Mouse (Mus musculus): ENCODE measurements at regions not wholly inside any gene's neighbourhood (a gene's known extent, or its start where the extent isn't known, plus 50 kb on each side); places are given as distances from the start of the nearest gene placed in this dataset.
"Not testable (repeated sequence)": the region's sequence is repeated elsewhere in the genome, so short reads cannot be mapped to it uniquely, and the experiment has no call there.

DNA sequence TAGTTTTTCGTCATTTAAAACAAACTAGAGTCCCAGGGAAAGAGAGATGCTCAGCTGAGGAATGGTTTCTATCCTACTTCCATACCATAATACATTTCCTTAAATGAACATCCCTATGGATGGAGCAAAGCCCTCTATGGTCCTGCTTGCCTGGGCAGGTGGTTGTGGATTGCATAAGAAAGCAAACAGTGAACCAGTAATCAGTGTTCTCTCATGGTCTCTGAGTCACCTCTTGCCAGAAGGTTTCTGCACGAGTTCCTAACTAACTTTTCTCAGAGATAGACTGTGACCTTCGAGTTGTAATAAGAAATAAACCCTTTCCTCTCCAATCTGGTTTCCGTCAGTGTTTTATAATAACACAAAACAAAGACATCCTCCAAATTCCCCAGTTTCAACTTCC is 62.9 kb upstream of the Bet1 start:
- no peak for ATAC-seq
- Histone ChIP-seq H3K4me1 (ENCODE audit: control insufficient read depth, insufficient read depth, low read depth, low read length) (no peaks in the 10 kb centered on the region), H3K9me3 (ENCODE audit: control insufficient read depth, low read length) (no peaks in the 10 kb centered on the region), H3K4me3 (ENCODE audit: low read length) (no peak overlapping the region), H3K36me3 (ENCODE audit: control insufficient read depth, insufficient read depth, low read length) (no peaks in the 10 kb centered on the region), H3K27ac (ENCODE audit: low read depth, low read length) (no peak overlapping the region), H3K4me2 (ENCODE audit: low read length) (no peak overlapping the region), H3K9ac (ENCODE audit: low read depth, low read length) (no peak overlapping the region), H3K27me3 (replicated peaks; ENCODE audit: control insufficient read depth, insufficient read depth, low read length) (no peaks in the 10 kb centered on the region)
- WGBS, result 77% methylated on average over 4 of the region's 4 CpGs

DNA sequence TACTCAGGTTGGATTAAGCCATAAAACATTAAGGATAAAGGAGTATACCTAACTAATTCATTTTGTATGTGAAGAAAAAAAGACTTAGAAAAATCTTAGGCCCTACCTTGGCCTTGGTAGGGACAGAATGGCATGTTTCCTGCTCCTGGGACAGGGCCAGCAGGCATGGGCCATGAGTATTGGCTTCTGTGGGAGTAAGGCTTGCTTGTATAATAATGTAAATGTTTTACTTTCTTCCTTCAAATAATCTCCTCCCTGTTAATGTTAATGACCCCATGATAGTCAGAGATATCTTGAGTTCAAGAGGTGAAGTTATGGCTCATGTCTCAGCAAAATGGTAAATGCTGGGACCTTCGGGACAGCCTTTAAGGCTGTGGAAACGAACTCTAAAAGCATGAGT is 71.5 kb upstream of the Bet1 start:
- H3K36me3 ChIP-seq (ENCODE audit: control insufficient read depth, insufficient read depth, low read length), result no peaks in the 10 kb centered on the region
- no peak for ATAC-seq
- H3K4me1 ChIP-seq (ENCODE audit: control insufficient read depth, insufficient read depth, low read depth, low read length), result no peaks in the 10 kb centered on the region
- no peak overlapping the region for H3K4me2 ChIP-seq (ENCODE audit: low read length)
- H3K27me3 ChIP-seq (replicated peaks; ENCODE audit: control insufficient read depth, insufficient read depth, low read length), result no peaks in the 10 kb centered on the region
- no peak overlapping the region for H3K9ac ChIP-seq (ENCODE audit: low read depth, low read length)
- 85% methylated on average over 2 of the region's 2 CpGs for WGBS
- no peaks in the 10 kb centered on the region for H3K9me3 ChIP-seq (ENCODE audit: control insufficient read depth, low read length)
- no peak overlapping the region for H3K4me3 ChIP-seq (ENCODE audit: low read length)
- no peak overlapping the region for H3K27ac ChIP-seq (ENCODE audit: low read depth, low read length)

DNA sequence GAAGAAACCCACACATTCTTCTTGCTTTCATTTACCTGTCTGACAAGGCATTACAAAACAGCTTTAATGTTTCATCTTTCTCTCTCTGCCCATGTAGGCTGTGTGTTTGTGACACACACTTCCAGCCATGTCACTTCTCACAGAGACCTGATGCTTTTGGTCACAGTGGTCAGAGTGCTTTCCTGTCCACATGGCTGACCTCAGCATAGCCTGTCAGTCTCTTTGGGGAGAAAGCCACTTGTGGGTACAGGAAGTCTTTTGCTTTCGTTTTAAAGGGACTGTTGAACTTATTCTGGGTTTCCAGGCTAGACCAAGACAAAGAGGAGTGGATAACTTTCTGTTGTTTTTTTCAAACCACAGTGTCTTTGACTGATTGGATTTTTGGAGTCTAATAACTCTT is 77.0 kb upstream of the Bet1 start:
- Histone ChIP-seq H3K27me3 (replicated peaks; ENCODE audit: control insufficient read depth, insufficient read depth, low read length) (no peaks in the 10 kb centered on the region), H3K27ac (ENCODE audit: low read depth, low read length) (no peak overlapping the region), H3K4me3 (ENCODE audit: low read length) (no peak overlapping the region), H3K4me1 (ENCODE audit: control insufficient read depth, insufficient read depth, low read depth, low read length) (no peaks in the 10 kb centered on the region), H3K9ac (ENCODE audit: low read depth, low read length) (no peak overlapping the region), H3K4me2 (ENCODE audit: low read length) (no peak overlapping the region), H3K36me3 (ENCODE audit: control insufficient read depth, insufficient read depth, low read length) (no peaks in the 10 kb centered on the region), H3K9me3 (ENCODE audit: control insufficient read depth, low read length) (no peaks in the 10 kb centered on the region)
- ATAC-seq, result no peak
- 81% methylated on average over 1 of the region's 1 CpGs for WGBS

DNA sequence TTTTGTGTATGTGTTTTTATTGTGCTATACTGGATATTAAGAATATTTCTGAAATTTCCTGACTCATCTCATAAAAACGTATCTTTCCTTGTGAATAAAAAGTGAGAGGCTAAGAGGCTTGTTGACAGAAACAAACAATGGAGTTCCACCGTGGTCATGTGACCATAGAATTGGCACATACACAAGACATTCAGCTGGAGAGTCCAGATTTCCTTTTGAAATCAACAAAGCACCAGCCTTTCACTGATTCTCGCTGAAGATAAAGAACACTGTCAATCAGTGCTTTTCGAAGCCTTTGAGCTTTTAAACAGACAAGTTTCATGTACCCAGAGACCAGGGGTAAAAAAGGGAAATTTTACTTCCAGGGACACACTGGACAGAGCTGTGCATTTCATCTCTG is 80.3 kb upstream of the Bet1 start:
- Histone ChIP-seq H3K9me3 (ENCODE audit: control insufficient read depth, low read length) (no peaks in the 10 kb centered on the region), H3K27me3 (replicated peaks; ENCODE audit: control insufficient read depth, insufficient read depth, low read length) (no peaks in the 10 kb centered on the region), H3K4me1 (ENCODE audit: control insufficient read depth, insufficient read depth, low read depth, low read length) (no peaks in the 10 kb centered on the region), H3K4me2 (ENCODE audit: low read length) (no peak overlapping the region), H3K9ac (ENCODE audit: low read depth, low read length) (no peak overlapping the region), H3K36me3 (ENCODE audit: control insufficient read depth, insufficient read depth, low read length) (no peaks in the 10 kb centered on the region), H3K27ac (ENCODE audit: low read depth, low read length) (no peak overlapping the region), H3K4me3 (ENCODE audit: low read length) (no peak overlapping the region)
- no peak for ATAC-seq
- 50% methylated on average over 4 of the region's 4 CpGs for WGBS

DNA sequence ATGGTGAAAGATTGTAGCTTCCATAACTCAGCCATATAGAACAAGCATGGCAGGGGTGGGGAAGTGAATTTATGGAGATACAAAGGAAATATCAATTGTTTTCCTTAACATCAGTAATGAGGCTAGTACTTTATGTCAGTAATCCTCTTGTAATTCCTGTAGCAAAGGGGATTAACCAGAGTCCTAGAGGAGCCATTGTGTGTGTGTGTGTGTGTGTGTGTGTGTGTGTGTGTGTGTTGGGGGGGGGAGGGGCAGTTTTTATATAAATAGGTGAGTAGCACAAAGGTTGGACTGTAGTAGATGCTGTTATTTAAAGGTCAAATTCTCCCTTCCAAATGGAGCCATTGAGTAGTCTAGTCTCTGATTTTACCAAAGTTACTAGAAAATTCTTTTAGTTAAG is 81.0 kb upstream of the Bet1 start:
- no peak overlapping the region for H3K27ac ChIP-seq (ENCODE audit: low read depth, low read length)
- H3K27me3 ChIP-seq (replicated peaks; ENCODE audit: control insufficient read depth, insufficient read depth, low read length), result no peaks in the 10 kb centered on the region
- no peaks in the 10 kb centered on the region for H3K9me3 ChIP-seq (ENCODE audit: control insufficient read depth, low read length)
- no peaks in the 10 kb centered on the region for H3K4me1 ChIP-seq (ENCODE audit: control insufficient read depth, insufficient read depth, low read depth, low read length)
- H3K4me2 ChIP-seq (ENCODE audit: low read length), result no peak overlapping the region
- no peak for ATAC-seq
- no peak overlapping the region for H3K9ac ChIP-seq (ENCODE audit: low read depth, low read length)
- H3K36me3 ChIP-seq (ENCODE audit: control insufficient read depth, insufficient read depth, low read length), result no peaks in the 10 kb centered on the region
- H3K4me3 ChIP-seq (ENCODE audit: low read length), result no peak overlapping the region

DNA sequence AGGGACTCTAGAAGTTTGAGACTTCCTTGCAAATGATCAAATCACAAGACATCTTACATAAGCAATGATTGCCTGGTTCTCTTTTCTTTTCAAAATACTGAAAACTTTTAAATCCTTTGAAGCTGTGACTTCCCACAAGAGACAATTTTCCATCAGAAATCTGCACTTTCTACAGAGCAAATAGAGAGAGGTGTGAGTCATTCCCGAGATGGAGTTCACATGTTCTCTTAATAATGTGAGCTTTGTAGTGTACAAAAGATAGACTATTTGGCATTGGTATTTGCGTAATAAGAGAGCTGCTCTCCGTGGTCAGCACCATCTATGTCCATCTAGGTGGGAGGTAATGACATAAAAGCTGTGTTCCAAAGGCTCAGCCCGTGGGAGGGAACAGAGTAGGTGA is 84.8 kb upstream of the Bet1 start:
- no peaks in the 10 kb centered on the region for H3K4me1 ChIP-seq (ENCODE audit: control insufficient read depth, insufficient read depth, low read depth, low read length)
- H3K4me2 ChIP-seq (ENCODE audit: low read length), result no peak overlapping the region
- no peaks in the 10 kb centered on the region for H3K9me3 ChIP-seq (ENCODE audit: control insufficient read depth, low read length)
- WGBS, result 63% methylated on average over 4 of the region's 4 CpGs
- H3K36me3 ChIP-seq (ENCODE audit: control insufficient read depth, insufficient read depth, low read length), result no peaks in the 10 kb centered on the region
- H3K9ac ChIP-seq (ENCODE audit: low read depth, low read length), result no peak overlapping the region
- H3K27me3 ChIP-seq (replicated peaks; ENCODE audit: control insufficient read depth, insufficient read depth, low read length), result no peaks in the 10 kb centered on the region
- no peak for ATAC-seq
- H3K4me3 ChIP-seq (ENCODE audit: low read length), result no peak overlapping the region
- H3K27ac ChIP-seq (ENCODE audit: low read depth, low read length), result no peak overlapping the region

DNA sequence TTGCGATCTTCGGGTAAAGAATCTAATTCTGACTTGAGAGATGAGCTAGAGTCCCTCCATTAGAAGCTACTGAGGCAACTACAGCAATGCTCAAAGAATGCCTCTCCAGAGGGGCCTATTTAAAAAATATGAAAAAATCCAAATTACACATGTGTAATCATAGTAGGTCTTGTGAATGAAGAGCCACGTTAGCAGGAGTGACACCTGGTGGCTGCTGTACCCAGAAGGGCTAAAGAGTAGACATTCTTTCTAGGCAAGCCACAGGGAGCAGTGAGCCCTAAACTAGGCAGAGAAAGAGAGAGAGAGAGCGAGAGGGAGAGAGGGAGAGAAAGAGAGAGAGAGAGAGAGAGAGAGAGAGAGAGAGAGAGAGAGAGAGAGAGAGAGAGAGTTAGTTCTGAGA is 100.9 kb upstream of the Bet1 start:
- H3K9me3 ChIP-seq (ENCODE audit: control insufficient read depth, low read length), result no peaks in the 10 kb centered on the region
- no peaks in the 10 kb centered on the region for H3K4me1 ChIP-seq (ENCODE audit: control insufficient read depth, insufficient read depth, low read depth, low read length)
- H3K4me3 ChIP-seq (ENCODE audit: low read length), result no peak overlapping the region
- H3K27me3 ChIP-seq (replicated peaks; ENCODE audit: control insufficient read depth, insufficient read depth, low read length), result no peaks in the 10 kb centered on the region
- WGBS, result 76% methylated on average over 4 of the region's 4 CpGs
- no peak overlapping the region for H3K4me2 ChIP-seq (ENCODE audit: low read length)
- no peak overlapping the region for H3K9ac ChIP-seq (ENCODE audit: low read depth, low read length)
- ATAC-seq, result no peak
- no peaks in the 10 kb centered on the region for H3K36me3 ChIP-seq (ENCODE audit: control insufficient read depth, insufficient read depth, low read length)
- no peak overlapping the region for H3K27ac ChIP-seq (ENCODE audit: low read depth, low read length)

DNA sequence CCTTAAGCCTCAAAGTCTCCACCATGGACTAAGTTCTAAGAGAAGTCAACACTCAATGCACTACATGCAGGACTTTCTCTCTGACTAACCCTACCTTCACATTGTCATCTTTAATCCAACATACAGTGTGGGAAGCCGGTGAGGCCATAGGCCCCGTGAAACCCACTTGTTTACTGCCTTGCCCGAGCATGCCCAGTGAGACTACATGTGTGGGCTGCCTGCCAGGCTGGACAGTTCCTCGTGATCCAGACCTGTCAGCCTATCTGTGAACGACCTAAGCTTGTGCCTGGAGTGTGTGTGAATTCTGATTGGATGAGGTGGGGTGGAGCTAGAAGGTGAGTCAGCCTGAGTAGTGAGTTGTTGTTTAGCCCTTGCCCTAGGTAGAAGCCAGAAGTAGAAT is 104.2 kb upstream of the Bet1 start:
- H3K36me3 ChIP-seq (ENCODE audit: control insufficient read depth, insufficient read depth, low read length); H3K9ac ChIP-seq (ENCODE audit: low read depth, low read length); H3K27ac ChIP-seq (ENCODE audit: low read depth, low read length); H3K4me2 ChIP-seq (ENCODE audit: low read length); H3K4me3 ChIP-seq (ENCODE audit: low read length); H3K27me3 ChIP-seq (replicated peaks; ENCODE audit: control insufficient read depth, insufficient read depth, low read length); H3K9me3 ChIP-seq (ENCODE audit: control insufficient read depth, low read length); H3K4me1 ChIP-seq (ENCODE audit: control insufficient read depth, insufficient read depth, low read depth, low read length); ATAC-seq: not testable (repeated sequence)
- 73% methylated on average over 5 of the region's 5 CpGs for whole genome bisulfite sequencing

DNA sequence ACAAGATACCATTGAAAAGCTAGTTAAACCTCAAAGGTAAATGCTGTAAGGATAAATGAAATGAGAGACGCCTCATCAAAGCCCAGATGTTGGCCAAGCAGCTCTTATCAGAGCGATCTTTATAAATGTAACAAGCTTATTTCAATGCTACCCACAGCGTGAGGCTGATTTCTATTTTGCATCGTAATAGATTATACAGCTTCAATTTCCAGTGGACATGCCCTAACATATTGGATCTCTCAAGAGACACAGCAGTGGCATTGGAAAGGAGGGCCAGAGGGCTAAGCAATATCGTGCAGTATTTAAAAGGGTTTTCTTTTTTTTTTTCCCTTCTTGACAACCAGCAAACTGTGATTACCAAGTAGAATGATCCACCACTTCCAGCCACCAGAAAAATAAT is 106.5 kb upstream of the Bet1 start:
- WGBS, result 48% methylated on average over 5 of the region's 5 CpGs
- H3K27me3 ChIP-seq (replicated peaks; ENCODE audit: control insufficient read depth, insufficient read depth, low read length), result no peaks in the 10 kb centered on the region
- no peak overlapping the region for H3K4me2 ChIP-seq (ENCODE audit: low read length)
- no peaks in the 10 kb centered on the region for H3K36me3 ChIP-seq (ENCODE audit: control insufficient read depth, insufficient read depth, low read length)
- H3K4me1 ChIP-seq (ENCODE audit: control insufficient read depth, insufficient read depth, low read depth, low read length), result no peaks in the 10 kb centered on the region
- H3K4me3 ChIP-seq (ENCODE audit: low read length), result no peak overlapping the region
- H3K27ac ChIP-seq (ENCODE audit: low read depth, low read length), result no peak overlapping the region
- no peak overlapping the region for H3K9ac ChIP-seq (ENCODE audit: low read depth, low read length)
- H3K9me3 ChIP-seq (ENCODE audit: control insufficient read depth, low read length), result no peaks in the 10 kb centered on the region
- no peak for ATAC-seq

DNA sequence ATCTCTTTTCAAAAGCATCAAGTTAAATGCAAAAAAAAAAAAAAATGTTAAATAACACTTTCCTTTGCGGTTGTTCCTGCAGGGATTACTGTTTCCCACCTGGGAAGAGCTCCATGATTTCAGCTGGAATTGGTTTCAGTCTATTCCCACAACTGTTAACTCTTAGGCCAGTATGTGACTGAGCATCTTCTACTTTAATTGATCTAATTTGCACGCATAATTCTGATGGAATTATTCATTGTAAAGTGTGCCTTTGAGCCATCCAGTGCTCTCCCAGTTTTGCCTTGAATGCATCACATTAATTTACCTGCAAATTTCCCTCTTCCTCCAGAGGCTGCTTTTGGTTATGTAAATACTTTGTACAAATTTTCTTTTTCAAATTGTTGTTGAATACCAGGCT is 114.4 kb upstream of the Bet1 start:
- Histone ChIP-seq H3K27ac (ENCODE audit: low read depth, low read length) (no peak overlapping the region), H3K9me3 (ENCODE audit: control insufficient read depth, low read length) (no peaks in the 10 kb centered on the region), H3K9ac (ENCODE audit: low read depth, low read length) (no peak overlapping the region), H3K36me3 (ENCODE audit: control insufficient read depth, insufficient read depth, low read length) (no peaks in the 10 kb centered on the region), H3K4me3 (ENCODE audit: low read length) (no peak overlapping the region), H3K27me3 (replicated peaks; ENCODE audit: control insufficient read depth, insufficient read depth, low read length) (no peaks in the 10 kb centered on the region), H3K4me2 (ENCODE audit: low read length) (no peak overlapping the region), H3K4me1 (ENCODE audit: control insufficient read depth, insufficient read depth, low read depth, low read length) (no peaks in the 10 kb centered on the region)
- 30% methylated on average over 2 of the region's 2 CpGs for WGBS
- ATAC-seq, result no peak
